Mouse (Mus musculus) spleen, embryonic (tissue): ENCODE data around the gene AW011738.

Experiments used
- CTCF ChIA-PET: fragments of 350-600 bp; sonication (Branson Sonifier 250); formaldehyde crosslinking; loops from one replicate; lab custom pipeline; 2022; lab: Charles Lee

AW011738 gene

DNA sequence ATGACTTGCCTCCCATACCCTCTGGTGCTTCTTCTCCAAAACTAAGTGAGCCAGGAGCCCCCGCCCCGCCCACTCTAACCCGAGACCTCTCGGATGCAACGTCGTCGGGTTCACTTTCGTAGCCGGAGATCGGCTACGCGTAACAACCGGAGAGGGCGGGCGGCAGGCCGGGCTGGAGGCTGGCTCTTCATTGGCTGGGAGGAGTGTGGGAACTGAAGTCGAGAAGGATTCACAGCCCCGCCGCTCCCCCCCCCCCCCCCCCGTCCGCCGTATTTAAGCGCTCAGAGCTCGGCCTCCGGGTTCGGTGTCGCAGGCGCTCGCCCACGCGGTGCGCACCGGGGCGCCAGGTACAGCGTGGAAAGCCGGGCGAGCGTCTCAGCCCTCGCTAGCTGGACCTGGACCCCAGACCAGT, at the start of gene AW011738:
TSS of gene AW011738 (plus strand) at position 304 of the 412 bp plus-strand sequence.
- CTCF ChIA-PET, result no interaction called here

DNA sequence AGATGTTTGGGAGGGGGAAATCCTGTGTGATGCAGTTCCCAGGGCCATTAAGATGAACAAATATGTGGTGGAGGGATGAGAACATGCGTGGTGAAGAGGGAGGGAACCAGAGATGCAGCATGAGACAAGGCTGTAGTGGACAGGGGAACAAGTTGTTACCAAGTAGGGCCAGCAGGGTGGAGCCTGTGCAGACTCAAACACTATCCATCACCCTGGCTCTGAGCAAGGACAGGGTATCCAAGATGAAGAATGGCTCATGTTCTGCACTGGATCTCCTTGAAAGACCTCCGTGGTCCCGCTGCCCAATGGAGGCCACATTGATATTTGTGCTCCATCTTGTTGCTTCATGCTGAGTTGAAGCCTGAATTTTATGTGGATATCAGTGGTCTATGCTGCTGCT, 48.3 kb upstream of the AW011738 start:
- CTCF ChIA-PET, result no interaction called here

DNA sequence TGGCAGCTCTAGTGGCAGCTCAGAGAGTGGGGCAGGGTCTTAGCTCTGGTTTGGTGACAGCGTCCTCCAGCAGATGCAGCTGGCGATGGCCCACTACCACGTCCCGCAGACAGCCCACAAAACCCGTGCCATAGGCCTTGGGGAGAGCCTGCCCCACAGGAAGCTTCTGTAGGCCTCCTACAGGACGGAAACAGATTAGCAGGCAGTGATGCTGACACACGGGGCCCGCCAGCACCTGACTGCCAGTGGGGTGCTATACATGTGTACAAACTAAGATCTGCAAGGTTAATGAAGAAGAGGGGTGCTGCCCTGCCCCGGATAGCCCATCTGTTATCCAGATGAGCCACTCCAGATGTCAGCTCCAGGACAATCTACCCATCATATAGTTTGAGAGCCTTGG, 36.6 kb upstream of the AW011738 start:
- CTCF ChIA-PET, result no interaction called here

DNA sequence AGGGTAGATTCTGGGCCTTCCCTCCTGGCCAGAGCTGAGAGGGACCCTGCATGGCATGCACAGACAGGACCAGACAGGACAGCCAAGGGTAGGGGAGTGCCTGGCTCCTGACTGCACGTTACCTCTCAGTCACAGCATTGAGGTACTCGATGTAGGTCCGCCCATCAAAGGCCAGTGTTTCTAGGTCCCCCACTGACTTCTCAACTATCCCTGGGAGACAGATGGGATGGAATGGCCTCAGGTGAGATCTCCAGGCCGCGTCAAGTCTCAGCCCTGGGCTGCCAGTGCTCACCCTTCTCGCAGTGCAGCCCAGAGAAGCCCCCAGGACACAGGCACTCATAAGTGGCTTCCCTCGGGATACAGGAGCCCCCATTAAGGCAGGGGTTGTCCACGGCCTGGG, 34.5 kb upstream of the AW011738 start:
- CTCF ChIA-PET, result no interaction called here

DNA sequence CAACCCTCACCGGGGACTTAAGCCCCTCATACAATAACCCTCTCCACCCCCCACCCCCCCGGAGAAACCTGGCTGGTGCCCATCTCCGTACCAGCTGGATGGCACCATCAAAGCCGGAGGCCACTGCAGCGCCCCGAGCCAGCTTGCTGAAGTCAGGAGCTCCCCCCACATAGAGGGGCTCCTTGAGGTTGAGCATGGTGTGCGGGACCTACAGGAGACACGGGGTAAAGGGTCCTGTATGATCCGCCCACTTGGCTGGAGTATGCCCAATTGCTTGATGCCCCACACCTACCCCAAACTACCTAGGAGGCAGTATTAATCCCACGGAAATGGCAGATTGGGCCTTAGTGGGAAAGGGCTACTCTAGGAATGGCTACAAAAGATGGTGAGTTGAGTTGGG, 34.0 kb upstream of the AW011738 start:
- CTCF ChIA-PET, result no interaction called here

DNA sequence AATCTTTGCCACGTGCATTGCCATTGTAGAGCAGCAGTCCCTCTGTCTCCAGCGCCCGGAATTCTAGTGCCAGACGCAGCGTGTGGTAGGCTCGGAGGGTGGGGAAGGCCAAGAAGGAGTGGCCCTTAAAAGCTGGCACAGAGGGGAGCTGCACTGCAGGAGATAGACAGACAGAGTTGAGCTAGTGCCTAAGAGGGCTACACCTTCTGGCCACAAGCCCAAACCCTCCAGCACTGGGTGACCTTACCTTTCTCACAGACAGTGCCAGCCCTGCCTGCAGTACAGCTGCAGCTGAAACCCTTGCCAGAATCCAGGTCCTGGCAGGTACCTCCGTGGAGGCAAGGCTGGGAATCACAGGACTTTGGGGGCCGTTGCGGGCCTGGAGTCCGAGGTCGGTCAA, 31.3 kb upstream of the AW011738 start:
- CTCF ChIA-PET, result no interaction called here

DNA sequence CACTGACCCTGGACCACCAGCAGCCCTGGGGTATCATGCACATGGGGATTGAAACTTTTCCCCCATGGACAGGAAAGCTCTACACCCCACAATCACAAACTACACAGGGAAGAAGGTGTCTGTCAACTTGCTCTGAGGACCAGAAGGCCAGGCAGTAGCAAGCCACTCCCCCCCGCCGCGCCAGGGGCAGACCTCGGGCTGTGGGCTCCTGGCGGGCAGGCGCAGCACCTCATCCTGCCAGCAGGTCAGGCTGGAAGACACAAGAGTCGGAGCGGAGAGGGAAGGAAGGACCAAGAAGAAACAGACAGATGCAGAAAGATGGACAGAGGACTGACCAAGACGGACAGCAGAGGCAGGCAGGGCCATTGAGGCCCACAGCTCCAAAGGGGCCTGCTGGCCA, 25.5 kb upstream of the AW011738 start:
- CTCF ChIA-PET, result no interaction called here

DNA sequence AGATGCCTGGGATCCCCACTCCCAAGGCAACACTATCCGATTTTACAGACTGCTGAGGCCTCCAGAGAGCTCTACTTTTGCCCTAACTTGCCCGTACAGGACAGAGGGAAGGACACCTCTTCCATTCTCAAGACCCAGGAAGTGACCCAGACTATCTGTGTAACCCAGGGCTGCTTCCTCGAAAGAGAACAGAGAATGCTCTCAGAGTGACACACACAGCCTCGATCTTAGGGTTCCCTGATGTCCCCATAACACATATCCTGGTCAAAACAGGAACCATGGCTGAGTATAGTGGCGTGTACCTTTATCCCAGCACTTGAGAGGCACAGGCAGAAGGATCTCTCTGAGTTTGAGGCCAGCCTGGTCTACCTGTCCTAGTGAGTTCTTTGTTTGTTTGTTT, 19.4 kb upstream of the AW011738 start:
- CTCF ChIA-PET, result no interaction called here

DNA sequence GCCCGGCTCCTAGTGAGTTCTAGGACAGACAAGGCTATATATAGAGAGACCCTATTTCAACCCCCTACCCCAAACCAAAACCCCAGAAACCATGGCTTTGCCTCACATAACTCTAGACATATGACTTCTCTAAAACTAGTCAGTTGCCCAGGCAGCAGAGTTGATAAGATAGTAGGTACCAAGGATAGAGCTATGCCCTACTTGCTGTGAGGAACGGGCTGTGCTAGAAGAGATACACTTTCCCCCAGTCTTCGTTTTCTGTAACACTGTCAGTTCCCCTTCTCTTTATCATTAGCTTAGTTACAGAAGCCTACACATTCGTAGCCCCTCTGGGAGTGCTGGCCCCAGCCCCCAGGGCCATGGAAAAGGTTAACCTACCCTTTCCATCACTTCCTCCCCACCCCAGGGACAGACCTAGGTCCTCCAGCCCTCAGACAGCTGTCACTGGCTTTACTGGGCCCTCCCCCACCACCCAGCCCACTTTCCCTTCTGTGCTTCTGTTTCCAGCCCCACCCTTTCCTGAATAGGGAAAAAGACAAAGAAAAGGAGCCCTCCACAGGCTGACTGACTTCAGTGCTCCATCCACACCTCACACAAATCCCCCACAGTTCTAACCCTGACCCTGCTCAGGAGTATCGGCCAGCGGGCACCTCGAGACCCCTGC, 18.7 kb upstream of the AW011738 start:
- CTCF ChIA-PET, result no interaction called here

DNA sequence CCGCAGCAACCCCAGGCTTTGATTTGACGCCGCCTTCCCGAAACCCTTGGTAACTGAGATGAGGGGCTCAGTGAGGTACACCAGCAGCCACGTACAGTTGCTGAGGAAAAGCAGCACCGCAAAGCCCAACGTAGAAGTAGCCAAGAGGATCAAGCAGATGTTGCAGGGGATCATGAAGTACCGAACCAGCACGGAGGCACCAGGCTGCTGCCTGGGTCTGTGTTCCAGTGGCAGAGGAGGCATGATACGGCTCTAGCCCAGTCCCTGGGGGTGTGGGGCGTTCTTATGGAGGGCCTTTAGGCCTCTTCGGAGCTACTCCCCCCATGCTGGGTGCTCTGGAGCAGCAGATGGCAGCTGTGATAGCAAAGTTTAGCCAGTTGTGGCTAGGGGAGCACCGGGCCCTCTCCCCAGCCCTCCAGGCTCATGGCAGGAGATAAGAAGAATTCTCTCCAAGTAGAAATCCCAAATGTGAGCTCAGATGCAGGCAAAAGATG, 17.6 kb upstream of the AW011738 start:
- CTCF ChIA-PET, result no interaction called here

DNA sequence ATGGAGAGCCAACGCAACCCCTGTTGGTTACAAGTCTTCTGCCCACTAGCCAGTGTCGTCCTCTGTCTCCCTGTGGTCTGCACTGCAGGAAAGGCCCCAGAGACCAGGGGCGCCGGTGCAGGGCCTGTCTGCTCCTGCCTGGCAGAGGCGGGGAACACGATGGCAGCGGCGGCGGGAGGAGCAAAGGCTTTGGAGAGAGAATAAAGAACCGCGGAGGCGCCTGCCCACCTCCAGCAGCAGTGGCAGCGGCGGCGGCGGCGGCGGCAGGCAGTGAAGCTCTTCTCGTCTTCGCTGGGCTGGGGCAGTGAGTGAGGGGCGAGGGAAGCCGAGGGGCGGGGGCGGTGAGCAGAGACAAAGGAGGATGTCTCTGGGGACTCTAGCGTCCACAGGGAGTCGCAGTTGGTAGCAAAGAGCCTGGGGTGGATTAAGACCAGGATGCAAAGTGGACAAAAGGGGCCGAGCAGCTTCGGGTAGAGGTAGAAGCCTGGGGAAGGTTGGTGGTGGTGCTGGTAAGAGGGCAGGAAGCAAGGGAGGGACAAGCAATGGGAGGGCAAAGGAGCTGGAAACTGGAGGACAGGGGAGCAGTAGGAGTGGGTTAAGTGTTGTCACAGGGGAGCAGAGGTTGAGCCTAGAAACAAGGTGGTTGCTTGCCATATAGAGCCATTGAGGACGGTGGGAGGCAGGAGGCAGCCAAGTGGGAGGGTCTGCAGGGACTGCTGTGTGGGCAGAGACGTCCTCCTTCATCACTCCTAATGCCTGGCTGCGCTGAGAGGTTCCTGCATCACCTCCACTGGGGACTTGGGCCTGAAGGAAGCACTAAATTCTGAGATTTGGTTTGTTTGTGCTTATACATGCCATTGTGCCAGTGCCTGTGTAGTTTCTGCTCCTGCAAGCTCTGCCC, 16.9 kb upstream of the AW011738 start:
- CTCF ChIA-PET, result no interaction called here

DNA sequence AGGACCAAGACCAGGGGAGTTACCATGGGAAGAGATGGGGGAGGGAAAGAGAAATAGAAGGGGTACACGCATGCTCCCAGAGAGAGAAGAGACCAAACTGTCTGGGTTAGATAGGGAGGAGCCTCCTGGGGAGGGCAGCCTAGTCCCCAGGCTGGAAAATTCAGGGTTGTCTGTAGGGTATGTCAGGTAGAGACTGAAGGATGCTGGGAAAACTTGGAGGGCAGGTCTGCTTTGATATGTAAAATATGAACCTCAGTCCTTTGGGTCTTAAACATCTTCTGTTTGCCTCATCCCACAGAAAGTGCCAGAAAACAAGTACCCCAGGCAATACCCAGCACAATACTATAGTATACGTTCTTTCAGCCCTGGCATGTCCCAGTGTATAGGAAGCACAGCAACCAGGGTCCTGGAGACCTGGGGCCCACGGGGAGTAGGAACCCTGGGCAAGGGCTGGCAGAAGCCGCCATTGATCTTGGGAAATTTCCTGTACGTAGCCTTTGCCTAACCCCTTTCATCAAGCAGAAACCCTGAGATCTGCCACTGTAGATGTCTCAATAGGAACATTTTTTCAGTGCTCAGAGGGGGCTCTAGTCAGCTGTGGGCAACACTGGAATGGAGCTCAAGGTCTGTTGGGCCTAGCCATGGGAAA, 14.8 kb upstream of the AW011738 start:
- CTCF ChIA-PET, result no interaction called here

DNA sequence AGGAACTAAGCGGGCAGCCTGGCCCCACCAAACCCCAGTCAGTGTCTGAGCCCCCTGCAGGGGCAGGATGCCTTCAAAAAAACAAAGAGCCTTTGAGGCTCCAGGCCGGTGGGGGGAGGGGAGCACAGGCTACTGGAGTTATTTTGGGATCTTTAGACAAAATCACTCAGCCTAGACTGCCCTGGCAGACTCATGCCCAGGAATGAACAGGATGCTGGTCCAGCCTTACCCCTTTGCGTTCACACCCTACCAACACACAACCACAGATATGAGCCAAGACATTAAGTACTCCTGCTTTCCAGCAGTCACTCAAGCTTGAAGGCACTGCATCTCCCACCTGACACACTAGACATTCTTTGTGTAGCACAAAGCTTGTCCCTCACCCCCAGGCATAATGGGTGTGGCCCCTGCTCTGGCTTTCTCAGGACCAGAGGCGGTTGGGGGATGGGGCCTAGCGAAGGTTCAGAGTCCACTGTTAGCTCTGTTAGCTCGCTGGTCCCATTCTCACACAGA, 14.2 kb upstream of the AW011738 start:
- CTCF ChIA-PET, result no interaction called here

DNA sequence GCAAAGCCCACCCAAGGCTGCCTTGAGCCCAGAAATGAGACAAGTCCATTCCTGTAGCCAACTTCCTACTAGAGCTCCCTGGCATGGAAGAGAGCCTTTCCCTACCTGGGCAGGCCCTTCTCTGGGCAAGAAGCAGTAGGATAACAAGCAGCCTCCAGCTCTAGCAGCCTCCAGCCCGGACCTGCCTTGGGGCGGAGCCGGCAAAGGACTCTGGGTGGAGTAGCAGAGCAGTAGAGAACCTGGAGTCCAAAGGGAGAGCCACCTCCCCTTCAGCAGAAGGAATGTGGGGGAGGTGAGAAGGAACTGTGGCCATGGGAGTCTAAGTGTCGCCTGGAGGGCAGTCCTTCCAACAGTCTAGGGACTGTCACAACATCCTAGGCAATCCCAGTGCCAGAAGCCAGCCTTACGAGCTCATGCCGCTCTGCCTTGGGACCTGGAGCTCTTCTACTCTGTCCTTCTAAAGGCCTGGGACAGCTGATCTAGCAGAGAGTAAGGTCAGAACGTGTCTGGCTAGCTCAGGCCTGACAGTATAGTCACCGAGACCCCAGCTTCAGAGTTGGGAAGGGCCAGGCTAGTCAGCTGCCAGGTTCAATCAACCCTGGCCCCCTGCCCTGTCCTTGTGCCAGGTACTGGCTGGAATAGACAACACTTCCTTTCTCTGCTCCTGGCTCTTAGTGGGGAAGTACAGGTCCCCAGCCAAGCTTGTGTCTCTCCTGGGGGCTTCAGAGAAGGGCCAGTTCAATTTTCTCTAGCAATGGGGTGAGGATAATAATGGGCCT, 10.5 kb upstream of the AW011738 start:
- CTCF ChIA-PET, result interaction anchor here (0.6 kb wide), 1 partner anchor 9 kb away, joined by 4 read pairs; no protein-coding TSS in a partner anchor

DNA sequence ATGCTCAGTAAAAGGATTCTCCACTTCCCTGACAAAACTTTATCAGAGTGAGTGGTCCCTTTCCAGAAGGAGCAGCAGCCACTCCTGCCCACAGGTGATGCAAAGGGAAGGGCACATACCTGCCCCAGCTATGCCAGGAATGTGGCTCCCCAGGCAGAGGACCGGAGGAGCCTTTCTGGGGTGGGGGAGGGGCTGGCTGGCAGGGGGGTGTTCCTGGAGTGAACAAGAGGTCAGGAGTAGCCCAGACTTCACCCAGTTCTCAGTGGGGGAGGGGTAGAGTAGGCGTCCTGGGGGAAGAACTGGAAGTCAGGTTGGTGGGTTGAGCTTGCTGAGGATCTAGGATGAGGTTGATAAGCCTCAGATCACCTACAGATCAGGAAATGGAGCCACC, 9.9 kb upstream of the AW011738 start:
- CTCF ChIA-PET, result no interaction called here

DNA sequence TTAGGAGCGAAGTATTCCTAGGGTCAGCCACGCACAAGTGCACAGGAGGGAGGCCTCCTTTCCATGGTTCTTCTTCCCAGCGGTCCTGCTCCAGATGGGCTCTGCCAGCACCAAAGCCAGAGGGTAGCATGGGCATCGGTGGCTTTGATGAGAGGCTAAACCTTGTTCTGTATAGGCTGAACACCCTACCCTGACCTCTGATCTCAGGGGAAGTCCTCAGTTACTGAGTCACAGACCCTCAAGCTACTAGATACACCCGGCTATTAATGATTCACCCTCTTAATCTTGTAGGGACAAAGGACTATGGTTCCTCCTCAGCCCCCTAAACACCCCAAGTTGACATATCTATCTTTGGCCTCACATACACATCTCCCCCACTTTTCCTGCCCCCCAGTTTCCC, 9.2 kb upstream of the AW011738 start:
- CTCF ChIA-PET, result no interaction called here

DNA sequence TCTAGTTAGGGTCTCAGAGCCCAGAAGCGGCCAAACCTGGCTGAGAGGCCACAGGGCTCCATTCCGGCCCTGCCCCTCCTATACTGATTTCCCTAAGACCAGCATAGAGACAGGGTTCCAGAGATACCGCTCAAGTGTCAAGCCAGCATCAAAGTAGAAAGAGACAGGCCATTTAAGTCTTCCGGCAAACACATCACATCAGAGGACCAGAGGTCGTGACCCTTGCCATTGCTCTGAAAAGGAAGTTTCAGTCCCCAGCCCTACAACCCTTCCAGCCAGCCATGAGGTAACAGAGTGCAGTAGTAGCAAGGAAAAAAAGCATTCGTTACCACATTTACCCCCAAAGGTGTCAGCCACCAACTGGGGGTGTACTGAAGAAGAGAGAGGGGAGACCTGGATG, 8.8 kb upstream of the AW011738 start:
- CTCF ChIA-PET, result no interaction called here

DNA sequence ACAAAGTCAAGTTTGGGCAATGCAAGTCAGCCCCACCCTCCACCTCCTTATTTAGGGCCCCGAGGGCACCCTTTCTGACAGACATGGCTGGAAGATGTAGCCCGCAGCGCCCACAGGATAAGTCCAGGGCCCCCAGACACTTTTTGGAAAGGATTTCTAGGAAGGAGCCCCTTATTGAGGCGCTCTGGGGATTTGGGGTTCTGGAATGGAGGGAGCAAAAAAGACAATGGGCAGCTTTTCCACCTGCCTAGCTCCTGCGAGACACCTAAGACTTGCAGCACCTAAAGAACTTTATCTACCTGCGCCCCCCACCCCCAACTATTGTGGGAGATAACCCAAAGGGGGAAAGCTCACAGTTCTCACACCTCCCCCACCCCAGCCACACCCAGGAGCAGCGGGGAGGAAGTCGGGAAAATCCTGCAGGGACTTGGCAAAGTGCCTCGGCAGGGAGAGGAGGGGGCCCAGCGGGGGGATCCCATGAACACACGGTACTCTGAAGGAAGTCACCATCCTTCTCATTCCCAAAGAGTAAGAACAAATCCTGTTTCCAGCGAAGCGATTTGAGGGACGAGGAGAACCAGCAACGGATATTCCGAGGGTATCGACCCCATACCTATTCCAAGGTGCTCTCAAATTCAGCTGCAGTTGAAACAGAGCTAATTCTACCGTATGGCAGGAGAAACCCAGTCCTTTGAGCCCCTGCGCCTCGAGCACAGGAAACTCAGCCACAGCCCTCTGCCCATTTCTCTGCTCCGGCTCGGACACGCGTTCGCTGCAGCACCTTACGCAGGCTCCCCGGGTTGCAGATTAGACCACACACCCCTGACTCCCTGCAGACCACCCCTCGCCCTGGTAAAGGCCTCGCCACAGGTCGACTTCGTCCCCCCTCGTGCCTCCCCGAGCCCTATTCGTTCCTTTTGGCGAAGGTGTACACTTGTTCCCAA, 6.9 kb upstream of the AW011738 start:
- CTCF ChIA-PET, result no interaction called here

DNA sequence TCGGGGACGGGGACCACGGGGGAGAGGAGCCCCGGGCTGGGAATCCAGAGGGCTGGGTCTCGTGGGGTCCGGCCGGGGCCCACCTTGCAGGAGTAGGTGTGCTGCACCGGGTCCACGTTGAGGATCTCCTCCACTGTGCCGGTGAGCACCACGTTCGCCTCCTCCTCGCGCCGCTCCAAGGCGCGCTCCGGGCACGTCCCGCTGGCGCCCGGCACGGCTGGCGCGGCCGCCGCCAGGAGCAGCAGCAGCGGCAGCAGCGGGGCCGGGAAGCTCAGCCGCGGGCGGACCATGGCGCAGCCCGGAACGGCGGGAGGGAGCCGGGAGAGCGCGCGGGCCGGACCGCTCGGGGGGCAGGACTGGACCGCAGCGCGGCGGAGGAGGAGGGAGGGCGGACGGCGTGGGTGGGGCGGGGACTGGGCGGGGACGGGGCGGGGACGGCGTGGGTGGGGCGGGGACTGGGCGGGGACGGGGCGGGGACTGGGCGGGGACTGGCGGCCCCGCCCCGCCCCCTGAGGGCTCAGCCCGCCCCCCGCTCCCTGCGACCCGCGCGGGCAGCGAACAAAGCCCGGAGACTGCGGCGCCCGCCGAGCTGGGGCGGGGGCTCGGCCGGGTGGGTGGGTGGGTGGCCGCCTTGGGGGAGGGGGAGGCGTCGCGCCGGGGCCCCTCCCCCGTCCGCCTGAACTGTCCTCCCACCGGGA, 5.8 kb upstream of the AW011738 start, which contains the start of gene Agrn:
TSS of gene Agrn (minus strand) at position 358 of the 698 bp plus-strand sequence.
- CTCF ChIA-PET, result interaction anchor here (0.6 kb wide), 1 partner anchor 24 kb away, joined by 3 read pairs; no protein-coding TSS in a partner anchor
